Mouse (Mus musculus) embryonic facial prominence, embryonic 10.5 days (tissue): Measurements from ENCODE around the gene Trpv2. TPM values are rescaled to one million over a fixed set of nuclear protein-coding genes. Genes with fewer than 3 reads are reported as not detected.

ENCODE experiments used
- DNase-seq: peaks from one replicate; pipeline ENCODE4 v3.0.0-alpha.2; 2017; ENCODE audit warnings: low spot score
- H3K27ac ChIP-seq: fragments of 300-500 bp; sonication (generic); replicated peaks from 2 replicates; pipeline ENCODE4 v1.5.1; 2016; ENCODE audit warnings: mild to moderate bottlenecking
- H3K27me3 ChIP-seq: fragments of 300-500 bp; sonication (generic); replicated peaks from 2 replicates; pipeline ENCODE4 v1.6.1; 2016; ENCODE audit warnings: low read depth, mild to moderate bottlenecking; ENCODE audit not compliant: poor library complexity, severe bottlenecking
- H3K36me3 ChIP-seq: fragments of 300-500 bp; sonication (generic); replicated peaks from 2 replicates; pipeline ENCODE4 v1.6.1; 2016; ENCODE audit warnings: mild to moderate bottlenecking, moderate library complexity
- H3K4me1 ChIP-seq: fragments of 300-500 bp; sonication (generic); 2 replicates; pipeline ENCODE4 v1.6.1; 2016
- H3K4me3 ChIP-seq: fragments of 300-500 bp; sonication (generic); 2 replicates; pipeline ENCODE4 v1.5.1; 2016; ENCODE audit warnings: mild to moderate bottlenecking, moderate library complexity
- H3K9me3 ChIP-seq: fragments of 300-500 bp; sonication (generic); 2 replicates; pipeline ENCODE4 v1.6.1; 2016; ENCODE audit warnings: mild to moderate bottlenecking
- WGBS: fragments of 180-500 bp; shearing (Covaris S2); methylation state at CpG from one replicate; pipeline ENCODE4 v1.1.7; 2016; 5-methylcytosine and 5-hydroxymethylcytosine counted together
- polyA plus RNA-seq: library from polyadenylated mRNA; unstranded; fragments of >200 nt; fragmentation: Nextera tagmentation; extraction: Ambion mirVana; gene quantifications from 2 replicates; pipeline ENCODE4 v1.2.1, GENCODE M21; 2016

Trpv2 gene
- polyA plus RNA-seq, 1 experiment from 2014 or later: 3.8 TPM

GRCm38 (mm10) chr11:62566211-62566610 is 8.1 kb upstream of the Trpv2 start:
- Histone ChIP-seq H3K9me3 (no peaks in the 10 kb centered on the region), H3K4me3 (no peak overlapping the region), H3K4me1 (peaks cover 10% of the 10 kb centered on the region; the same call in 1 of the 2 replicates), H3K27ac (no peak overlapping the region), H3K27me3 (peaks cover 5% of the 10 kb centered on the region), H3K36me3 (no peaks in the 10 kb centered on the region)
- WGBS: 71% methylated on average over 1 of the region's 1 CpGs
- no peak for DNase-seq

DNA sequence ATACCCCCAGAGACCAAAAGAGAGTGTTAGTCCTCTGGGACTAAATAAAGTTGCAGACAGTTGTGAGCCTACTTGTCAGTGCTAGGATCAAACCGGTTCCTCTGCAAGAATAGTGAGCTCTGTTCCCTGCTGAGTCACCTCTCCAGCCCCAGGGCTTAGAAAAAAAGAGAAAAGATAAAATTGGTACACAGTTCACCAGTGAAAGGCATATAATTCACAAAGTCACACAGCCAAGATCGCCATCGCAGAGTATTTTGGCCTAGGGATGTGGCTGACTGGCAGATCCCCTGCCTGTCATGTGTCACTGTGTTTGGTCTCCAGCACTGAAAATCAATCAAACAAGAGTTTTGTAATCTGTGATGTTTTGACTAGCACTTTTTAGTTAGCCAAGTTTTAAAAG is 6.0 kb upstream of the Trpv2 start:
- Histone ChIP-seq H3K27ac (no peak overlapping the region), H3K27me3 (no peaks in the 10 kb centered on the region), H3K9me3 (no peaks in the 10 kb centered on the region), H3K36me3 (no peaks in the 10 kb centered on the region), H3K4me1 (peaks cover 10% of the 10 kb centered on the region; the same call in 1 of the 2 replicates), H3K4me3 (no peak overlapping the region)
- no peak for DNase-seq
- 70% methylated on average over 3 of the region's 3 CpGs for WGBS

- Histone ChIP-seq H3K27ac (no peak overlapping the region), H3K4me1 (peaks cover 14% of the 10 kb centered on the region), H3K27me3 (peaks cover 31% of the 10 kb centered on the region), H3K4me3 (no peak overlapping the region), H3K9me3 (no peaks in the 10 kb centered on the region), H3K36me3 (no peaks in the 10 kb centered on the region)
- 85% methylated on average over 4 of the region's 4 CpGs for WGBS
- DNase-seq: no peak
Observed at GRCm38 (mm10) chr11:62574703-62575085, 408 bp downstream of the Trpv2 start.

- Histone ChIP-seq H3K9me3 (no peaks in the 10 kb centered on the region), H3K27ac (peak overlapping the region; percentile 65), H3K36me3 (no peaks in the 10 kb centered on the region), H3K27me3 (peaks cover 31% of the 10 kb centered on the region), H3K4me3 (peak overlapping the region; percentile 67), H3K4me1 (peaks cover 14% of the 10 kb centered on the region)
- WGBS: 4% methylated on average over 9 of the region's 9 CpGs
- DNase-seq: peak; percentile 89
Observed at GRCm38 (mm10) chr11:62575297-62575658, 992 bp downstream of the Trpv2 start.

- no peaks in the 10 kb centered on the region for H3K9me3 ChIP-seq
- H3K27ac ChIP-seq: peak overlapping the region; percentile 65
- 6% methylated on average over 27 of the region's 27 CpGs for WGBS
- H3K4me1 ChIP-seq: peaks cover 14% of the 10 kb centered on the region
- H3K36me3 ChIP-seq: no peaks in the 10 kb centered on the region
- DNase-seq: peak; percentile 41
- H3K4me3 ChIP-seq: peak overlapping the region; percentile 67
- peaks cover 31% of the 10 kb centered on the region for H3K27me3 ChIP-seq
Observed at GRCm38 (mm10) chr11:62575659-62576438, 1.6 kb downstream of the Trpv2 start.

- Histone ChIP-seq H3K27me3 (peaks cover 31% of the 10 kb centered on the region), H3K27ac (peak overlapping the region; percentile 65; the same call in 1 of the 2 replicates), H3K4me3 (peak overlapping the region; percentile 67), H3K36me3 (no peaks in the 10 kb centered on the region), H3K4me1 (peaks cover 14% of the 10 kb centered on the region), H3K9me3 (no peaks in the 10 kb centered on the region)
- no peak for DNase-seq
- WGBS: 61% methylated on average over 16 of the region's 16 CpGs
Observed at GRCm38 (mm10) chr11:62576530-62577152, 2.4 kb downstream of the Trpv2 start.

- Histone ChIP-seq H3K4me1 (peaks cover 5% of the 10 kb centered on the region; the same call in 1 of the 2 replicates), H3K36me3 (no peaks in the 10 kb centered on the region), H3K9me3 (no peaks in the 10 kb centered on the region), H3K27ac (no peak overlapping the region), H3K4me3 (no peak overlapping the region), H3K27me3 (peaks cover 9% of the 10 kb centered on the region; the same call in 1 of the 2 replicates)
- 78% methylated on average over 6 of the region's 6 CpGs for WGBS
- no peak for DNase-seq
Observed at GRCm38 (mm10) chr11:62583031-62583430, 8.7 kb downstream of the Trpv2 start.

DNA sequence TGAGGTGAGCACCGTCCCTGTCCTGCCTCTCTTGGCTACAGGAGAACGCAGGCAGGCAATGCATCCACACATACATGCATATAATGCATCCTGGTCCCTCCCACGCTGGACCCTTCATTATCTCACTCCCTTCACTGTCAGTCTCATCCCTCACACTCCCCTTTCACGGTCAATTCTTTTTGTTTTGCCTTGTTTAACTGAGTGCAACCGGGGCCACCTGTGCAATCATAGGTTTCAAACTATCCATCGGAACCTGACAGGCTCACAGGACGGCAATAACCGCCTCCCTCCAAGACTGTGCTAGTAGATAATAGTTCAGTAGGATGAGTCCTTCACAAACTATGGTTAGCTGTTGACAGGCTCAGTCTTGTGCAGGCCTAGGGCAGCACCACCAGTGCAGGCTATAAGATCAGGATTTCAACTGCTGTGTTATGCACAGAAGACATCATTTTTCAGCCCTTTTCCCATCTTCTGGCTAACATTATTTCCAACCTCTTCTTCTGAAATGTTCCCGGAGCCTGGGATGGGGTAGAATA is 10.5 kb downstream of the Trpv2 start:
- H3K36me3 ChIP-seq: no peaks in the 10 kb centered on the region
- H3K27me3 ChIP-seq: no peaks in the 10 kb centered on the region
- 84% methylated on average over 9 of the region's 9 CpGs for WGBS
- H3K27ac ChIP-seq: no peak overlapping the region
- H3K4me3 ChIP-seq: no peak overlapping the region
- no peaks in the 10 kb centered on the region for H3K9me3 ChIP-seq
- peaks cover 10% of the 10 kb centered on the region for H3K4me1 ChIP-seq
- DNase-seq: no peak

GRCm38 (mm10) chr11:62587034-62587433 is 12.7 kb downstream of the Trpv2 start:
- no peaks in the 10 kb centered on the region for H3K9me3 ChIP-seq
- no peaks in the 10 kb centered on the region for H3K27me3 ChIP-seq
- no peaks in the 10 kb centered on the region for H3K36me3 ChIP-seq
- H3K4me1 ChIP-seq: peaks cover 20% of the 10 kb centered on the region
- no peak overlapping the region for H3K27ac ChIP-seq
- 90% methylated on average over 5 of the region's 5 CpGs for WGBS
- H3K4me3 ChIP-seq: no peak overlapping the region
- DNase-seq: no peak

GRCm38 (mm10) chr11:62589391-62589790 is 15.1 kb downstream of the Trpv2 start:
- DNase-seq: no peak
- H3K36me3 ChIP-seq: no peaks in the 10 kb centered on the region
- 84% methylated on average over 10 of the region's 10 CpGs for WGBS
- no peak overlapping the region for H3K4me3 ChIP-seq
- peaks cover 22% of the 10 kb centered on the region for H3K4me1 ChIP-seq
- H3K27ac ChIP-seq: no peak overlapping the region
- no peaks in the 10 kb centered on the region for H3K27me3 ChIP-seq
- H3K9me3 ChIP-seq: no peaks in the 10 kb centered on the region

DNA sequence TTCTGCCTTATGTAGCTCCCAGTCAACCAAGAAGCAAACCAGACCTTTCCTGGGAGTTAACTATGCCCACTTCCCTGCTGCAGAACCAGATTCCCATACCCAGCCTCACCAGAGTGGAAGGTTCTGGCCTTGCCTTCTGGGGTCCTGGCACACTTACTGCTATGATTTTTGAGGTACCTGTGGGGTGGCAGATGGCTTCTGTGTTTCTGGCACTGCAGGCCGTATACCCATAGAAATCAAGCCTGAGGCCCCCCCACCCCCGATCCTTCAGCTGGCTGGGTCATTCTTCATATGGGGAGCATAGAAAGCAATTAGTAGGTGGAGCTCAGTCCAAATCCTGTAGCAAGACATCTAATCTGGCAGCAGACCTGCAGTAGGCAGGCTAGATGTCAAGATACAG is 16.7 kb downstream of the Trpv2 start:
- no peak for DNase-seq
- Histone ChIP-seq H3K4me3 (no peak overlapping the region), H3K4me1 (peaks cover 22% of the 10 kb centered on the region), H3K9me3 (no peaks in the 10 kb centered on the region), H3K36me3 (no peaks in the 10 kb centered on the region), H3K27me3 (no peaks in the 10 kb centered on the region), H3K27ac (no peak overlapping the region; the same call in 1 of the 2 replicates)
- 88% methylated on average over 2 of the region's 2 CpGs for WGBS

DNA sequence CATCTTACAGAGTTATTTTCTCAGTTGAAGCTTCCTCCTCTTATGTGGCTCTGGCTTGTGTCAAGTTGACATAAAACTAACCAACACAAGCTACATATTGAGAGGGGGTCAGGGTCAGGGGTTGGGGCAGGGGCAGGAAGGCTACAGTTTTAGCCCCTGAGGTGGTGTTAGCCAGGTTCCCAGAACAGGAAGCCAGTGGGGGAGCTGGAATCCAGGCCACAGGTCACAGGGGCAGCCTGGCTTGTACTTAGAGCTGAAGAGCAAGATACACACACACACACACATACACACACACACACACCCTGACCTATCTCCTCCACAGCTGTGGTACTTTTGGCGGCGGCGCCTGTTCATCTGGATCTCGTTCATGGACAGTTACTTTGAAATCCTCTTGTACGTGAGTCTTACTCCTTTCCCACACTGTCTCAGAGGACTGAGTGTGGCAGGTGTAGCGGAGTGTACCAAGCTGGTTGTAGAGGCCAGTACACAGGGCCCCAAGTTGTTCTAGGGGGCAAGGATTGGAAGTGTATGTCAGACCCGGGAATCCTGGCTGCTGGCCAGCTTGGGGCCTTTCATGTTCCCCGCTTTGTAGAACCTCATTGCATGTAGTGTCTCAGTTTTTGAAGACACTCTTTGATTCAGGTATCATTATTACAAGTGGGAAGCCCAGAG is 17.8 kb downstream of the Trpv2 start:
- H3K9me3 ChIP-seq: no peaks in the 10 kb centered on the region
- H3K27me3 ChIP-seq: no peaks in the 10 kb centered on the region
- H3K4me1 ChIP-seq: peaks cover 22% of the 10 kb centered on the region
- WGBS: 68% methylated on average over 8 of the region's 8 CpGs
- H3K4me3 ChIP-seq: no peak overlapping the region
- peak; percentile 43 for DNase-seq
- 0 out of 2 replicates have a peak overlapping the region, but pooled peaks have one; percentile 8 for H3K27ac ChIP-seq
- H3K36me3 ChIP-seq: no peaks in the 10 kb centered on the region
